Mouse (Mus musculus) left cerebral cortex, postnatal 10 days (tissue): ENCODE data around the gene Gpr180. TPM values are rescaled to one million over a fixed set of nuclear protein-coding genes. Genes with fewer than 3 reads are reported as not detected.

ENCODE experiments used
- DNase-seq, 2 experiments: peaks; one replicate each; pipeline ENCODE4 v3.0.0; 2021 to 2022; ENCODE audit warnings: low spot score in 2 of 2, mixed read lengths in 1 of 2; ENCODE audit errors: extremely low spot score in 1 of 2
- intact Hi-C: fragments of 180-260 bp; cut with DNase I; formaldehyde crosslinking; loops from one replicate; pipeline ENCODE4 v1.15.1; 2025
- total RNA-seq, 2 experiments: library from RNA; stranded (reverse); gene quantifications; 2 replicates each; pipeline ENCODE4 v1.2.3; 2021

Gpr180 gene
- total RNA-seq, 2 experiments from 2014 or later = 33.1 to 33.3 TPM

DNA sequence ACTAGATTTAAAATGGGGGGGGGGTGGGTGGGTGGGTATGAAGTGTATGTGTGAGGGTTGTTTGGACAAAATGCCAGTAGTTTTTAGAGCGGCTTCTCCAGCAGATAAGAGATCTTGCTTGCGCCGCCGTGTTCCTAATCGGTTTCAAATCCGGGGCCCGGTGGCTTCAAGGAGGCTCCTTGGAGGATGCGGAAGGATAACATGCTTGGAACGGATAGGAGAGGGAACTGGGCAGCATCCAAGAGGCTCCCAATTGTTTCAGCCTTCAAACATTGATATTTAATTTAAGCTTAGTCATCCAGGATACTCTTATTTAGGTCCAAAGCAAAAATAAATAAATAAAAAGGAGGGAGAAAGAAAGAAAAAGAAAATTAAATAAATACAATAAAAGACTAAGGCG lies 56.7 kb downstream of the Gpr180 start:
- no peak for DNase-seq
- intact Hi-C loops = no loop called here

- DNase-seq = no peak
- intact Hi-C loops = no loop called here
These were observed 57.4 kb downstream of the Gpr180 start for GRCm38 (mm10) chr14:118194219-118194914.

GRCm38 (mm10) chr14:118197063-118197462 lies 60.1 kb downstream of the Gpr180 start:
- intact Hi-C loops = no loop called here

DNA sequence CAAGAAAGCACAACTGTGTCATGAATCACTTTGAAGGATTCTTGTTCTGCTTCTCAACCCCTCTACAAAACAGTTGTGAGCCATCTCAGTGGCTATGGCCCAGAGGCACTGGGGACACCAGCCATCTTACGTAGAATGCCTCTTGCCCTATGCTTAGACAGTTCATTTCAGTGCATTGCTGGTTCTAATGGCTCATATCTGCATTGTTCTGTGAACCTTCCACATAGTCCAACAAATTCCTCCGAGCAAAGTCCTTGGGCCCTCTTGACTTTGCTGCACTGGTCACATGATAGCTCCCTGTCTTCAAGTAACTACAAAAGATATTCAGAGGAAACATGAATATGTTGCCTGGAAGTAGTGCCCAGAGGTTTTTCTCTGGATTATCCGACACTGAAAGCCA lies 63.8 kb downstream of the Gpr180 start:
- DNase-seq = no peak
- intact Hi-C loops = loop anchor here (10.0 kb wide), 1 partner anchor 394 kb away; no protein-coding TSS in a partner anchor

More at GRCm38 (mm10) chr14:118197063-118197462, 60.1 kb downstream of the Gpr180 start:
- no peak for DNase-seq

DNA sequence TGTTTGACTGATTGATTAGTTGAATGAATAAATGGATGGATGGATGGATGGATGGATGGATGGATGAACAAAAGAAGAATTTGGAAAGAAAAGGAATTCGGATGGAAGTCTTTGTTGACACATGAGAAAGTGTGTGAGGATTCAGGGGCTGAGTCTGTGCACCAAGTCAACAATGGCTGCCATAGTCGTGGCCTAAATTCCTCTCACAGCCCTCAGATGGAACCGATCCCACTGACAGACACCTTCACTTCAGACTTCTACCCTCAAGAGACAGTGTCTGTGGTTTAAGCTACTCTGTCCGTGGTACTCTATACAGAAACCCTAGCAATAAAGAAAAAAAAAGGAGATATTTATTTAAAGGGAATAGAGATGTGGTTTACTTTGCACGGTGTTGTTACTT lies 65.0 kb downstream of the Gpr180 start:
- intact Hi-C loops = loop anchor here (10.0 kb wide), 1 partner anchor 393 kb away; no protein-coding TSS in a partner anchor
- DNase-seq = no peak

- intact Hi-C loops = loop anchor here (10.0 kb wide), 1 partner anchor 392 kb away; no protein-coding TSS in a partner anchor
- DNase-seq = no peak
These were observed 66.1 kb downstream of the Gpr180 start for GRCm38 (mm10) chr14:118203031-118203430.

DNA sequence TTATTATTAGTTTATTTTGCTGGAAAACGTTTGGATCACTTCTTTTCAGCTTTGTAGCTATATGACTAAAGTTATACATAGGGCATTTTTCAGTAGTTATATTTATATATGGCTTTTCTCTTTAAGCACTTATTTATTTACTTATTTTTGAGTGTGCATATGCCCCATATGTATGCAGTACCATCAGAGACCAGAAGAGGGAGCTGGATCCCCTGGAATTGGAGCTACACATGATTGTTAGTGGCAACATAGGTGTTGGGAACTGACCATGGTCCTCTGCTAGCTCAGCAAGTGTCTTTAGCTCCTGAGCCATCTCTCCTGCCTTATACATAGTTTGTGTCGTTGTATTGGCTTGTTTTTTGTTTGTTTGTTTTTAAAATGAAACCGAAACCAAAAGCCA lies 70.4 kb downstream of the Gpr180 start:
- no peak for DNase-seq
- intact Hi-C loops = loop anchor here (10.0 kb wide), 1 partner anchor 387 kb away; no protein-coding TSS in a partner anchor

DNA sequence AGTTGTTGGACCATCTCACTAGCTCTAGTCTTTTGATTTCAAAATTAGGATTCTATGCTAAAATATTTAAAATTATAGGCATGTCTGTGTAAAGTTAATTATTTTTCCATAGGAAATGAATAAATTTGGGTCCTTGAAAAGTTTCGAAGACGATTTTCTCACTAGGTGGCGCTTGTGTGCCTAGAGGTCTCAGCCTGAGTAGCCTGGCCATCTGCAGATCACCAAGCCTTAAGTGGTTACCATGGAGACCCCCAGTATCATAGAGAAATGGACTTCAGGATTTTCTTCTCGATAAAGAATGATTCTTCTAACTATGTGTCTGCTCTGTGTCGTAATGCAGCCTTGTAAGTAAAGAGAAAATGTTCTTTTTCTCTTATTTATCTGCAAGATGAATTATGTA lies 72.7 kb downstream of the Gpr180 start:
- intact Hi-C loops = loop anchor here (10.0 kb wide), 1 partner anchor 385 kb away; no protein-coding TSS in a partner anchor
- peak; percentile 34 to 41 for DNase-seq

- intact Hi-C loops = no loop called here
- DNase-seq = no peak
These were observed 75.3 kb downstream of the Gpr180 start for GRCm38 (mm10) chr14:118212188-118212804.

Other genes with a start within 250 kb of the Gpr180 start
- under 1 TPM; 0.18 to 0.21 TPM for gene Dct, start 84.9 kb upstream of the Gpr180 start, total RNA-seq
- 1 to 10 TPM; 8.7 to 9.6 TPM for gene Tgds, start 4.4 kb upstream of the Gpr180 start, total RNA-seq
- gene Sox21, start 99.9 kb downstream of the Gpr180 start, total RNA-seq = 1 to 10 TPM; 6.2 to 9.7 TPM
- not detected for gene Gm9376, start 129.8 kb downstream of the Gpr180 start, total RNA-seq